Mouse (Mus musculus) intestine, embryonic 15.5 days (tissue): ENCODE data around the gene Tent5c. TPM values are rescaled to one million over a fixed set of nuclear protein-coding genes. Genes with fewer than 3 reads are reported as not detected.

Experiments
- ATAC-seq: fragments of 200-750 bp; cut with Nextera tagmentation; 2 replicates; pipeline ENCODE4 v1.8.0; 2017; ENCODE audit warnings: moderate TSS enrichment, moderate library complexity
- H3K27ac ChIP-seq: fragments of 300-500 bp; sonication (generic); 2 replicates; pipeline ENCODE4 v1.5.1; 2015; ENCODE audit warnings: mild to moderate bottlenecking, inconsistent platforms
- H3K27me3 ChIP-seq: fragments of 300-500 bp; sonication (generic); replicated peaks from 2 replicates; pipeline ENCODE4 v1.6.1; 2015; ENCODE audit warnings: inconsistent platforms
- H3K36me3 ChIP-seq: fragments of 300-500 bp; sonication (generic); 2 replicates; pipeline ENCODE4 v1.6.1; 2015; ENCODE audit warnings: inconsistent platforms
- H3K4me1 ChIP-seq: fragments of 300-500 bp; sonication (generic); replicated peaks from 2 replicates; pipeline ENCODE4 v1.6.1; 2015; ENCODE audit warnings: inconsistent platforms
- H3K4me2 ChIP-seq: fragments of 300-500 bp; sonication (generic); replicated peaks from 2 replicates; pipeline ENCODE4 v1.6.1; 2015; ENCODE audit warnings: mild to moderate bottlenecking, inconsistent platforms
- H3K4me3 ChIP-seq: fragments of 300-500 bp; sonication (generic); replicated peaks from 2 replicates; pipeline ENCODE4 v1.5.1; 2015; ENCODE audit warnings: inconsistent platforms
- H3K9ac ChIP-seq: fragments of 300-500 bp; sonication (generic); 2 replicates; pipeline ENCODE4 v1.6.1; 2015; ENCODE audit warnings: inconsistent platforms
- H3K9me3 ChIP-seq: fragments of 300-500 bp; sonication (generic); 2 replicates; pipeline ENCODE4 v1.6.1; 2016; ENCODE audit warnings: inconsistent platforms
- WGBS: fragments of 180-500 bp; shearing (Covaris S2); methylation state at CpG from one replicate; pipeline ENCODE4 v1.1.7; 2015; 5-methylcytosine and 5-hydroxymethylcytosine counted together
- polyA plus RNA-seq: library from polyadenylated mRNA; unstranded; fragments of >200 nt; fragmentation: Nextera tagmentation; extraction: Ambion mirVana; gene quantifications from 2 replicates; pipeline ENCODE4 v1.2.1, GENCODE M21; 2015

The Tent5c gene
- polyA plus RNA-seq, 1 experiment from 2014 or later, result 11.1 TPM

- no peaks in the 10 kb centered on the region for H3K9me3 ChIP-seq
- no peak for ATAC-seq
- no peak overlapping the region for H3K27ac ChIP-seq
- no peaks in the 10 kb centered on the region for H3K4me1 ChIP-seq
- no peaks in the 10 kb centered on the region for H3K36me3 ChIP-seq
- H3K9ac ChIP-seq, result no peak overlapping the region
- H3K4me2 ChIP-seq, result no peak overlapping the region
- no peak overlapping the region for H3K4me3 ChIP-seq
- 76% methylated on average over 2 of the region's 2 CpGs for WGBS
- H3K27me3 ChIP-seq, result no peaks in the 10 kb centered on the region
Observed at GRCm38 (mm10) chr3:100408351-100409043, 80.6 kb downstream of the Tent5c start.

DNA sequence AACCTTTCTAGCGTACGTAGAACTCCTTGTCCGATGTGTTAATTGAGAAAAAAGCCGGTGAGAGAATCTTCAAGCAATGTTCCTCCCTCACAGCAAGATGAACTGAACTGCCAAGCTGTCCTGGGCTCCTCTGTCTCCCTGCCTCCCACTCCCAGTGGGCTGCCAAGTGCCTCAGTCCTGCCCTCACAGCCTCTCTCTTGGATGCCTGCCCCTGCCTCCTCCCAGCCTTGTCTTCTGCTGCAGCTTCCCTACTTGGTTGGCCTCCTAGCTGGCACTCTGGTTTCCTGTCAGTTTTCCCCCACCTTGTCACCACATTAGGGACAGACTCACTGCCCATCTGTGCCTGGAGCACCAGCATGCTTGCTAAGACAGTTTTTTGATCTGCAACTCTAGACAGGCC lies 86.5 kb downstream of the Tent5c start:
- ATAC-seq, result no peak

More for the DNA sequence above, 86.5 kb downstream of the Tent5c start:
- 90% methylated on average over 4 of the region's 4 CpGs for WGBS
- Histone ChIP-seq H3K9me3 (no peaks in the 10 kb centered on the region), H3K4me2 (no peak overlapping the region), H3K4me3 (no peak overlapping the region), H3K36me3 (no peaks in the 10 kb centered on the region), H3K4me1 (no peaks in the 10 kb centered on the region), H3K27me3 (no peaks in the 10 kb centered on the region), H3K27ac (no peak overlapping the region), H3K9ac (no peak overlapping the region)

Other genes with a start within 250 kb of the Tent5c start
- gene Man1a2, start 196.2 kb upstream of the Tent5c start, polyA plus RNA-seq, result 84.1 and 88.8 TPM in 2 replicates